Mouse (Mus musculus) ES-E14 (cell line): ENCODE results near the gene Slc38a3.

Experiments
- CHD2 ChIP-seq: IDR thresholded peaks from 2 replicates; pipeline ENCODE4 v1.6.1; 2014; ENCODE audit warnings: mild to moderate bottlenecking, low read depth, low read length, inconsistent platforms
- HCFC1 ChIP-seq: IDR thresholded peaks from 2 replicates; pipeline ENCODE4 v1.6.1; 2012; ENCODE audit warnings: low read length, inconsistent platforms, borderline replicate concordance; ENCODE audit not compliant: insufficient read depth
- MAFK ChIP-seq: IDR thresholded peaks from 2 replicates; pipeline ENCODE4 v1.6.1; 2014; ENCODE audit warnings: mild to moderate bottlenecking, low read depth, low read length, inconsistent platforms; ENCODE audit not compliant: insufficient read depth
- ZC3H11A ChIP-seq: IDR thresholded peaks from 2 replicates; pipeline ENCODE4 v1.6.1; 2012; ENCODE audit warnings: low read depth, mild to moderate bottlenecking, inconsistent platforms, low read length, borderline replicate concordance
- ZNF384 ChIP-seq: IDR thresholded peaks from 2 replicates; pipeline ENCODE4 v1.6.1; 2012; ENCODE audit warnings: low read depth, low read length, inconsistent platforms

DNA sequence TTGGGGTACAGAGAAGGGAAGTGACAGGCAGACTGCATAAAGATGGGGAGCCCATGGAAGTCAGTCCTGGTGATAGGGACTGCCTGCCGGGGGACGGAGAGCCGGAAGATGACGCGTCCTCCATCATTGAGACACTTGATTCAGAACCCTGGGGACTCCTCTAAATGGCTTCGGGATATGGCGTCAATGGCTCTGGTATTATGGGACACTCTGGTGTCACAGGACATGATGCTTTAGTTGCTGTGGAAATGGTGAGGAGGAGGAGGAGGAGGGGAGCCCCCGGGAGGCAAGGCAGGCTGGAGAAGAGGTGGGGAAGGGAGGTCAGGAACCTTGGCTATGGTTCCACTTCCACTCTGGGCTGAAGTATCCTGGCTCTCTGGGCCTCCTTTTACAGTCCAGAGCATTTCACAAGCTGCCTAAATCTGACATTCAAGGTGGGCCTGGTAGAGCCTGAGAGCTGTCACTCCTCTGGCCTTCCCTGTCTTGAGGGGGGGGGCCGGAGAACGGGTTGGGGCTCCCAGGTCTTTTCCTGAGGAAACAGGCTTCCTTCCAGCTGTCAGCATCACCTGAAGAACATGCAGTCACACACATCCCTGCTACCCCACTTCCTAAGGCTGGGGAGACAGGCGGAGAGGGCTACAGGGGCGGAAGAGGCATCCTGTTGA, 26.2 kb upstream of the Slc38a3 start:
- no peak for TF ChIP-seq ZNF384
- TF ChIP-seq HCFC1, result no peak
- no peak for TF ChIP-seq MAFK
- no peak for TF ChIP-seq ZC3H11A
- TF ChIP-seq CHD2, result no peak
